Comparison of ENCODE assay signal across 9 mouse cellular contexts in genomic region chr2:35728633-35729032, GRCm38 (mm10).
A peak's percentile ranks its signal among the peaks of the same experiment; 100 is the strongest.
DNase-seq lines count a peak whose midpoint lies in the region; ATAC-seq and TF ChIP-seq lines count a peak whose summit lies in the region.
"Had no signal": no experiment of that assay in that cellular context is flagged by ENCODE, and none has a peak within 500 bp of the region (broad histone marks: within the 10 kb centered on the region; RNA-seq: fewer than 3 reads in every experiment).

No protein-coding gene starts in this region.

- no peaks in the 10 kb centered on the region for H3K9me3 ChIP-seq in hindbrain, embryonic 15.5 days
- no peaks in the 10 kb centered on the region for H3K9me3 ChIP-seq in stomach, embryonic 15.5 days

- WGBS in hindbrain, embryonic 15.5 days = 40% methylated on average over 5 of the region's 5 CpGs
- WGBS in stomach, embryonic 15.5 days = 31% methylated on average over 5 of the region's 5 CpGs

- DNase-seq in gastrocnemius, adult 2 months = no peak
- DNase-seq in gastrocnemius, postnatal 10 days = no peak
- peak; percentile 32 for DNase-seq in lung, postnatal 36 days
- no peak for DNase-seq in lung, postnatal 25 days (ENCODE audit: low spot score)
- DNase-seq in cerebellum, adult 9-10 months = no peak
- DNase-seq in left cerebral cortex, adult 8-10 months (ENCODE audit: low spot score in 2 of 2) = no peak

- ATAC-seq in hindbrain, embryonic 15.5 days (ENCODE audit: low FRiP score, low read depth) = peak; percentile 10; the same call in 1 of the 2 replicates
- no peak for ATAC-seq in stomach, embryonic 15.5 days (ENCODE audit: insufficient read depth, low FRiP score, low read depth)

- peak overlapping the region; percentile 38 for H3K27ac ChIP-seq in gastrocnemius, adult 2 months
- H3K27ac ChIP-seq in hindbrain, embryonic 15.5 days (replicated peaks) = peak overlapping the region; percentile 43; the same call in 1 of the 2 replicates
- peak overlapping the region; percentile 48; the same call in 1 of the 2 replicates for H3K27ac ChIP-seq in stomach, embryonic 15.5 days

- peaks cover 22% of the 10 kb centered on the region for H3K36me3 ChIP-seq in hindbrain, embryonic 15.5 days
- peaks cover 31% of the 10 kb centered on the region for H3K36me3 ChIP-seq in stomach, embryonic 15.5 days

- no peak overlapping the region for H3K4me3 ChIP-seq in gastrocnemius, adult 2 months
- no peak overlapping the region for H3K4me3 ChIP-seq in hindbrain, embryonic 15.5 days
- H3K4me3 ChIP-seq in stomach, embryonic 15.5 days (replicated peaks) = no peak overlapping the region

- intact Hi-C loops in gastrocnemius, adult 2 months (cut with DNase I) = no loop called here

- H3K4me1 ChIP-seq in hindbrain, embryonic 15.5 days (replicated peaks) = peaks cover 30% of the 10 kb centered on the region
- peaks cover 20% of the 10 kb centered on the region for H3K4me1 ChIP-seq in stomach, embryonic 15.5 days

- no peak overlapping the region for H3K4me2 ChIP-seq in hindbrain, embryonic 15.5 days
- no peak overlapping the region for H3K4me2 ChIP-seq in stomach, embryonic 15.5 days

- no peak for TF ChIP-seq CTCF in gastrocnemius, adult 2 months (IDR thresholded peaks at IDR 0.05)

- H3K27me3 ChIP-seq in hindbrain, embryonic 15.5 days = no peaks in the 10 kb centered on the region
- no peaks in the 10 kb centered on the region for H3K27me3 ChIP-seq in stomach, embryonic 15.5 days (replicated peaks)
- H3K27me3 ChIP-seq: CH12.LX had no signal

- H3K9ac ChIP-seq in hindbrain, embryonic 15.5 days = no peak overlapping the region
- H3K9ac ChIP-seq in stomach, embryonic 15.5 days = no peak overlapping the region
